Mouse (Mus musculus) embryo, embryonic 9.5 days (tissue): ENCODE data around the gene Gm2381.
"Not testable (repeated sequence)": the region's sequence is repeated elsewhere in the genome, so short reads cannot be mapped to it uniquely, and the experiment has no call there.

Source experiments
- DNase-seq: peaks from one replicate; pipeline ENCODE4 v3.0.0-alpha.2; 2017; ENCODE audit errors: extremely low spot score

Gm2381 gene

DNA sequence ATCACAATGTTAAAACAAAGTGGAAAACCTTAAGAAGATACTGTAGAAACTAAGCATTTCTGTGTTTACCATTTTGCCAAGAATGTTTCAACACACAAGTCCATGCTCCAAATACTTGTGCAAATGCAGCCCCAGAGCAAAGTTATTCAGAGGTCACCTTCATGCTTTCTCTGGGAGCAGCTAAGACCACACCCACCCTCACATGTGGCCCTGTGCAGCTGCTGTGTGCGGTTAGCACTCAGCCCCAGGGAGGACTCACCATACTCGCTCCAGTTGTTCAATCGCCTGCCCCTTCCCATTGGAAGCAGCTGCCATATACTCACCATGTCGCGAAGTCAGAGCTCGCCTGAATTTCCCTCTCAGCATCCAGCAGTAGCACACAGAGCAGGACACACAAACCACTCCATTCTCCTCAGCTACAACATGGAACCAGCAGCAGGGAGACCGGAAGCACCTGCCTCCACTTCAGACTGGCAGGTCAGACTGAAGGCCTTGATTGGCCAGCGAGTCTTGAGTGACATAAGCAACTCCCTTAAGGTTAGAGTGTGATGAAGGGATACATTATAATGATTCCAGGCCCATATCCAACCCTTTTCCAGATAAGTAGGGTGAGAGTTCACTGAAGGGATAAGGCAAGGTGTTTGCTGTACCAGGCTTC is at the start of gene Gm2381:
Gene Gm2381 (minus strand): TSS at position 434 of the 658 bp plus-strand sequence.
- DNase-seq = not testable (repeated sequence)

DNA sequence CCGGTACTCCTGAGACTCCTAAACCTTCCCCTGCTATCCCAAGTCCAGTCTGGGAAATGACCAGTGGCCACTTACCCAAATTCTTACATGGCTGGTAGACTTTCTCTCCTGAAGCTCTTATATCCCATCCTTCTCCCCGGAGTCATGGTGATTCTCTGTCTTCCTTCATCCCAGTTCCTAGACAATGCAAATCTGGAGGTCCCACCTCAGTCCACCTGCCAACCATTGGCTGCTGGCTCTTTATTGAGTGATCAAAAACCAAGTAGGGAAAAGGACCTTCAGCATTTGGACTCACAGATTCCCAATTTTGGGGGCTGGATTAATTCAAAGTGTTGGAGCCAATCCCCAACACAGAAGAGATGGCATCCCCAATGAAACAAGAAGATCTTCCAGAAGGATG is 31.0 kb upstream of the Gm2381 start:
- DNase-seq = not testable (repeated sequence)

DNA sequence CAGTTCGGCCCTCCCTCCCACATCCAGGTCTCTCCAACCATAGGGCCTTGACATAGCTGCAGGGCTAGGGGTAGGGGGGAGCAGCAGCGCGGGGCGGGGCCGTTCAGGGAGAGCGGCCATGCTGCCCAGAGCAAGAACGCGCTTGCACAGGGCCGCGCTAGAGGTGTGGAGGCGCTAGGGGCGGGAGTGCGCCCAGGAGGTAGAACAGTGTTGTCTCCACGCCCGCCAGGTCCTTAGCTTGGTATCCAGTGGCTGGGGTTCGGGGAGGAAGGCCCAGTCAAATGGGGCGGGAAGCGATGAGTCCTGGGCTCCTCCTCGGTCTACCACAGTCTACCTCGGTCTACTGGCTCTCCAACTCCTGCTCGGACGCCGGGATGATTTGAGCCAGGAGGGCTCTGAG is 11.1 kb upstream of the Gm2381 start:
- DNase-seq = no peak

DNA sequence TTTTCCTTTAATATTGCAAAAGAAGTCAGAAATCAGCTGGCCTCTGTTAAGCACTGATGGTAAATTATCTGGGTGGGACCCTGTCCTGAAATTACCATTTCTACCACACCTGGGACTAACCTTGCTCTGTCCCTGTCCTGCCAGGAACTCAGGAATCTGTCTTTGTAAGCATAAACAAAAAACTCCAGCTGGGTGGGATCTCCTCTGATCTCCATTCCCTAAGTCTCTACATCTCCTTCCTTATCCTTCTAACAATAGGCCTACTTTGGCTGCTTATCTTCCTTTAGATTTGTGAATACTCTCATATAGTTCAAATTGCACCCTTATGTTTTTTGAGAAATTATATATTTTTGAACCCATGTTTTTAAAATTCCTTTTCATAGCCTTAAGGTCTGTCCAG is 28.7 kb downstream of the Gm2381 start:
- not testable (repeated sequence) for DNase-seq

DNA sequence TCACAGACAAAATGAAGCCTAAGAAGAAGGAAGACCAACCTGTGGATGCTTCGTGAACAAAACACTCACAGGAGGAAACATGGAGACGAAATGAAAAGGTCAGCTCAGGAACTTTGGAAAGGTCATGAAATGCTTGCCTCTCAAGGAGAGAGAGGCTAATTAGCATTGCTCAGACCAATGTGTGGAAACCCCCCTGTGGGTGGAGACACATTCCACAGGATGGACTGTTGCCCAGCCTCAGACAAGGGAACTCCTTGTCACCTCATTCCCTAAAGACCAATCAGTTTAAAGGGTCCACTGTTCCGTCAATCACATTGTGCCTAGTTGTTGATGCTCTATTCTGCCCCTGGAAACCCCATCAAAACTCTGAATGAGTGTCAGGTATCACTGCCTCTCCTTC is 34.8 kb downstream of the Gm2381 start:
- no peak for DNase-seq

DNA sequence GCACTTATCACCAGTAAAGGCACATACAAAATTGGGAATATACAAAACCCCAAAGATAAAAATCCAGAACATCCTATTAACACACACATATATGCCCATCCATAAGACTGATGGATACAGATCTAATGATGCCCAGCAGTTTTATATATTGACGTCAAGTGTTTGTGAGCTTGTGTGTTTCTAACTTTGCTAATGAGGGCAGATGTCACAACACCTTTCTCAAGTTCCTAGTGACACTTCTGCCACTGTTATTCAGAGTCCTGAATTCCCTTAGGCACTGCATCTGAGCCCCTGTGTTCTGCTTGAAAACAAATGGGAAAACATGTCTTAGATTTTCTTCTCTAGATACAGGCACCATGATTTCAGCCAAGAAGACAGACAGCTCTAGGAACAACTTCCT is 73.6 kb downstream of the Gm2381 start, which contains the start of gene Vmn2r62:
Gene Vmn2r62 (minus strand): TSS at position 101 of the 400 bp plus-strand sequence.
- not testable (repeated sequence) for DNase-seq
